Mouse (Mus musculus) WW6 (cell line): Measurements from ENCODE around the gene Gm884.

Experiments used
- DNase-seq: peaks from one replicate; pipeline ENCODE4 v3.0.0-alpha.2; 2013; ENCODE audit warnings: low read depth, low spot score

The Gm884 gene

DNA sequence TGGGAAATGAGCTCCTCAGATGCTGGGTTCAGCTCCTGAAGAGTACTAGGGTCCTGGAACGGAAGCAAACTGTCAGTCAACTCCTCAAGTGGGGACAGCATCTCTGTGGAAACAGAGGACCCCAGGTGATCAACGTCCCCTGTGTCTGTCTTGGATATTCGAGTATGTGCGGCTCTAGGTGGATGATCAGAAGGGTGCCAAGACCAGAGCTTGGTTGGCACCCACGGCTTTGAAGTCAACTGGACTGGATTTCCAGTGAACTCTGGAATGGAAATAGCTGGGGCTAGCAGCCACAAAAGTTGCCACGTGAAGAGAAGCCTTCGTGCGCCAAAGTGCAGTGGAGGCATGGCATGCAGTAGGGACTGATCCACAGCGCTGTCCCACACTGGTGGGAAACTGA lies at the start of gene Gm884:
Gene Gm884, minus strand, starts transcription at position 101 of the 400 bp plus-strand sequence.
- no peak for DNase-seq

DNA sequence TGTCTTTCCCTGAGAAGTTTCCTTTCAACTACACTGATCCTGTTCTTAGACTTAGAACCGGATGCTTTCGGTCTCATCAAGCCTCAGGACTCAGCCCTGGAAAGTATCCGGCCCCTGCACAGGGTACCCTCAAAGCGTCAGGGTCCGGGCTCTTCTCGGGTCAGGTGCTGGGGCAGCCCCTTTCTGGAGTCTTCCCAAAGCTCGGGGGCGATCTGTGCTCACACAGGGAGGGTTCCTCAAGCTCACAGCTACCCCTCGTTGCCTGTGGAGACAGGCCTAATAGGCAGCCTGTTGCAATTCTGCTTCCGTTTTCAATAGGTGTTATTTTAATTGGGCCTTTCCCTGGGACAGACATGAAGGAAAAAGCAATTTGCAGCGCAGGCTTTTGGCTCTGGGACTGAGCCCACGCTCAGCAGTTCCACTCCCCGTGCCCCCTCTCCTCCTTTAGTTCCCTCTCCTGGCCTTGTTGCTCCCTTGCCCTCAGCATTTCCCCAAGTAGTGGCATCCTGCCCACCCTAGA lies 46.0 kb upstream of the Gm884 start:
- DNase-seq, result no peak

DNA sequence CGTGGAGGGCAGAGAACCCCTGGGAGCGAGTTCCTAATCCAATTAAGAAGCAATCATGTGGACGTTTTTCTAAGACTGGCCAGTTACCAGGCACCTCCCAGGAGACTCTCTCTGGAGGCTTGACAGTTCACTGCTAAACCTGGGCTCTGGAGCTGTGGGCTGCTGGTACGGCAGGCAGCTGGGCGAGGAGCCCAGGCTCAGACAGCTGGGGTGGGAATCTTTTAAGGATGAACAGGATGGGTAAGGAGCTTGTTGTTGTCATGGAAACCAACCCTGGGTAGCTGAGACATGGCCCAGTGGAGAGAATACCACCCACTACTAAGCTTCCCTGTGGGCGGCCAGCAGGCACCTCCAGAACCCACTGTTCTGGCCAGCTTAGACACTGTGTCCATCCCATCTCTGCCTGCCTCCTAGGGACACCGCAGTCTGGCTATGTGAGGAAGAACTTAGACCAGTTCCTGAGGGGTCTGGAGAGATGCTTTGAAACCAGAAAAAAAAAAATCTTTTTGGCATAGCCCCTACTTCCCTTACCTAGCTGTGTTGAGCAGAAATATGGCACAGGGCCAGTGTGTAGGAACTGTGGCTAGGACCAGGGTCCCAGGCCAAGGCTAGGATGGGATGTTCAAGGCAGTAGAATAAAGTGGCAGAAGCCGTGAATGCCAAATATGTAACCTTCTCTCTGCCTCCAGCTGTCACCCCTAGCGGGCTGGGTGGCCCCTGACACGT lies 45.4 kb upstream of the Gm884 start:
- no peak for DNase-seq

DNA sequence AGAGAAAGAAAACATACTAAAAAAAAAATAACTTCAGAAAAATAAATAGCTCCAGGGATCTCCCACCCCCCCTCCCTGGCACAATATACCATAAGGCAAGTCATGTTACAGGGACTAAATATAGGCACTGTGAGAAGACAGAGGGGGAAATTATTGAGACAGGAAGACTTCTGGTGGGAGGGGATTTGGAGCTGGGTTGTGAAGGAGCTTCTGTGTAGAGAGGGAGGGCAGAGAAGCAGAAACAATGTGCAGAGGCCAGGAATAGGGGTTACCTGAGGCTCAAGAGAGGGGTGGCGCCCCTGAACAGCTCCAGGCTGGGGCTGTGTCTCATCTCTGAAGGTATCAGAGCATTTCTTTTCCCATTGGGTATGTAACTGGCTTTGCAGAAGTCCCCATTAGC lies 44.8 kb upstream of the Gm884 start:
- DNase-seq, result no peak

DNA sequence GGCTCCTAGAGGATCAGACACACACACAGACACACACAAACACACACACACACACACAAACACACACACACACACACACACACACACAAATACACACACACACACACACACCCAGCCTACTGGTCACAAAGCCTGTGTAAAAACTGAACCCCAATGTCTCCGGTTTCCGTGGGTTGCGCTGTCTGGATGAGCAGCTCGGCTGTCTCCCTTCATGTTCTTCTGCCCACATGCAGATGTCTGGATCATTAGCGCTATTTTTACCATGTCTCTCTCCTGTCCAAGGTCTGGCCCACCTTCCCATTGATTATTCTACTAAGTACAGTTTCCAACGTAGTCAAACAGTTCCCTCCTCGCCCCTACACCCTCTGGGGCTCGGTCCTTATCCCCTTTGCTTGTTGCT lies 42.2 kb upstream of the Gm884 start:
- DNase-seq, result no peak

DNA sequence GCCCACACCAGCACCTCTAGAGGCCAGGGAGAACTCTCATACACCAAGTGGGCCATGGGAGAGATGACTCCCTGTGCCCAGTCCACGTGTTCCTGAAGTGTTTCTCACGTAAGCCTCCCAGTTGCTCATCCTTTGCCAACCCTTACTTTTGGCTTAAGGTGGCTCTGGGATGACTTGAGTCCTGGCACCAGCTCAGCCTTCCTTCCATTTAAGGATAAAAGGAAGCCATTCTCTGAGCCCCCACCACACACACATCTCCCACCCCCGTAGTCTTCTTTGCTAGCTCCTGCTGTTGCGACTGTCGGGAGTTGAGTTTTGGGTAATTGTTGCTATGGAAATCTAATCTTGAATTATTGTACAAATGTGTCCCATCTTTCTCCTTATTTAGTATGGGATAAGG lies 41.6 kb upstream of the Gm884 start:
- no peak for DNase-seq

DNA sequence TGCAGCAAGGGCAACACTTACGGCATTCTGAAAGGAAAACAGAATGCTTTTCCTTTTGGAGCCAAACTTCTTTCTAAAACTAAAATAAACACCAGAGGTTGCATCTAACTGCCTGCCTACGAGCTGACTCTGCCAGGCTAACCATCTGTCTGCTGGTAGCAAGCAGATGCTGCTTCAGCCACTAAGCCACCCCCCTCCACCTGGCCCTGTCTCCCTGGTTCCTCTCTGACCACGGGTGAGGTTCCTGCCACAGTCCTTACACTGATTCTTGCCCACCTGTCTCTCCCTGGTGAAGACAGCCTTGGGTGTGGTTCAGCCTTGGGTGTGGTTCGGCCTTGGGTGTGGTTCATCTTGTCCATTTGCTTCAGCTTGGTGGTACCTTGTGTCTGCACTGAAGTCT lies 40.9 kb upstream of the Gm884 start:
- no peak for DNase-seq

DNA sequence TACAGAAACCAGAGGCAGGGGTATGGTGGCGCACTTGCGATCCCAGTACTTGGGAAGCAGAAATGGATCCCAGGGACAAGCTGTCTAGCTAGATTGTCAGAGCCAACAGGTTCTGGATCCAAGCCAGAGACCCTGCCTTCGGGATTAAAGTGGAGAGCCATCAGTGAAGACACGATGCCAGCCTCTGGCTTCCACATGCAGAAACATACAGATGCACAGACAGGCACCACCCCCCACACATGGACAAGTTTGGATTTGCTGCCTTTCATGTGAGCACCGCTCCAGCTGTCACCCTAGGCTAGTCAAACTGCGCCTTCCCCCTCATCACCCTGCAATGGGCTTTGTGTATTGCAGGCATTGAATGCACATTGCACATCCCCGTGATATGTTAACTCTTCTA lies 37.2 kb upstream of the Gm884 start:
- no peak for DNase-seq

DNA sequence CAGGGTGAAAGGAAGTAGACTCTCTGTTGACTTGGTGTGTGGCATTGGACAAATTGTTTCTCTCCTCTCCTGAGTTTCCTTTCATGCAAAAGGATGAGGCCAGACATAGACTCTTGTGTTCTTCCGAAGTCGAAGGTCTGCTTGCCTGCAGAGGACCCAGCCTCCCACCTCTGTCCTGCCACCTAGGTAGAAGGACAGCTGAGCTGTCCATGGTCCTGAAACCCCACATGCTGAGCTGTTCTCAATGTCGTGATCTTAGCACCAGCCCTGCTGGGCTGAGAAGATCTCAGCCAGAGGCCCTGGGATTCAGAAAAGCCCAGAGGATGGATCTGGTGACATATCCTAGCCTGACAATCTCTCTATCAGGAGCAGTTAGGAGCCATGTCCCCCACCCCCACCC lies 35.6 kb upstream of the Gm884 start:
- DNase-seq, result no peak

DNA sequence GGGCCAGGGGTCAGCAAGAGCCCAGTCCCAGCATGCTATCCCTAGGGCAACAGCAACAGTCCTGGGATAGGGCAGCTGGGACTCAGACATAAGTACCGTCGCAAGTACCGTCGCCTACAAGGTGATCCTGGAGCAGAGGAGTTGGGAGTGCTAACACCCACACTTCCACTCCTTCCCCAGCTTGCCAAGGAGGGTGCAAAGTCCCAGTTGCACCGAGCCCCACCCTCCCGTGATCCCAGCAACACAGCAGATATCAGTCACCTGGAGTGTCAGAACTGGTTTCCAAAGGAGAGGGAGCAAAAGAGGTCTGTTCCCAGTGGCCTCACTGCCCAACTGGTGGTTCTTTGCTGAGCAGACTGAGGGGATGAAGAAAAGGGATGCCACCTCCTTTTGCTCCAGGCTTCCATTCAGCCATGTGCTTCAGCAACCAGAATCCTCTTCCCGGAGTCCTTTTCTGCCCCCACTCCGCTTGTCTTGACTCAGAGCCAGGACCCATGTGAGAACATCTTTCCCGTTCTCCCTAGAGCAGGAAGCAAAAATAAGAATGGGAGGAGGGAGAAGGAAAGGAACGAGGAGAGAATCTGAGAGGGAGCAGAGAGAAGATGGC lies 32.5 kb upstream of the Gm884 start:
- DNase-seq, result no peak

DNA sequence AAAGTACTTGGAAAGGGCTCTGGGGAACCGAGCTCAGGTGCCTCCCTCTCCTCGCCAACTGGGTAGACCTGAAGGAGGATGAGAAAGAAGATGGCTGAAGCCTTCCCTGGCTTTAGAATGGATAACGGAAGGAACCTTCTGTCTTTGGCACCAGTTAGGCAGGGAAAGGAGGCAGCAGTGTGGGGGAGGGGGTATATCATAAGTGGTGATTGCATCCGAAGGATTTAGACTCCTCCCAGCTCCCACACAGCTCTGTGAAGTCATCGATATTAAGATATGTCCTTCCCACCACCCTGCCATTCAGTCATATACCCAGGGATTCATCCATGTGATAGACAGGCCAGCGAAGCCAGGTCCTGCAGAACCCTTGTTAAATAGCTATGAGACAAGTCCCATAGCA lies 30.5 kb upstream of the Gm884 start:
- DNase-seq, result no peak

DNA sequence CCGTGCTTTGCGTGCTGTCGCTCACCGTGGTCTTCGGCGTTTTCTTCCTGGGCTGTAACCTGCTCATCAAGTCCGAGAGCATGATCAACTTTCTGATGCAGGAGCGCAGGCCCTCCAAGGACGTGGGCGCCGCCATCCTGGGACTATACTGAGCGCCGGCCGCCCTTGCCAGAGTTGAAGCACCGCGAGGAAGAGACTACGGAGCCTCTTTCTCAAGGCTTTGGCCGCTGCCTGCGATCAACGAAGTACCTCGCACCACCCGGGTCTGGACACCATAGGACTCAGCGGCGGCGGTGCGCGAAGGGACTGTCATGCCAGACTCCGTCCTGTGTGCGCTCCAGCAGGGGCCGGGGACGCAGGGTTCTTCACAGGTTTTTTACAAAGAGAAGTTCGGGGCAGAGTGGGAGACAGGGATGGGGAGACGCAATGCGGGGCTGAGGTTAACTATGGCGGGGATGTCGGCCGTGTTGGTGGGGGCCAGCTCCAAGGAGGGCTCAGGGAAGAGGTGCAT lies 29.1 kb upstream of the Gm884 start:
- no peak for DNase-seq

DNA sequence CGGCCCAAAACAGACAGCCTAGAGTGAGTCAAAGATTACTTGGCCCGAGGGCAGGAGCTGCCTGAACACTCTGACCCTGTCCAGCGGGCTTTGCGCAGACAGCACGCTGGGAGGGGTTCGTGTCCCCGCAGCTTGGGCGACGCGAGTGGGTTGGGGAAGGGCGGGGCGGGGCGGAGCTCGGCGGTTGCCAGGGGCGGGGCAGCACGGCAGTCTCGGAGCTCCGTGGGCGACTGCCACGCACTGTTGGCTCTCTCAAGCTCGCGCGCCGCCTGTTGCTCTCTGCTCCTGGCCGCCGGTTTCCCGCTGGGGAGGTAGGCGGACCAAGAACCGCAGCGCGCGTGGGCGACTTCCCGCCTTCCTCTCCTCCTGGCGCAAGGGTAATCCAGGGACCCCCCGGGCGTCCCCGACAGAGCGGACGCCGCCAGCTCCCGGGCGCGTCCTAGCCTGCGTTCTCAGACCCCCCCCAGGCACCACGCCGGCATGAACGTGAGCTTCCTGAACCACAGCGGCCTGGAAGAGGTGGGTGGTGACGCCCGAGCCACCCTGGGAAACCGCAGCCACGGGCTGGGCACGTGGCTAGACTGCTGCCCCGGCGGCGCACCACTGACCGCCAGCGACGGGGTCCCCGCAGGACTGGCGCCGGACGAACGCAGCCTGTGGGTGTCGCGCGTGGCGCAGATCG lies 28.5 kb upstream of the Gm884 start, which contains the start of gene Rprml:
Gene Rprml, plus strand, starts transcription at position 270 of the 682 bp plus-strand sequence.
- no peak for DNase-seq

DNA sequence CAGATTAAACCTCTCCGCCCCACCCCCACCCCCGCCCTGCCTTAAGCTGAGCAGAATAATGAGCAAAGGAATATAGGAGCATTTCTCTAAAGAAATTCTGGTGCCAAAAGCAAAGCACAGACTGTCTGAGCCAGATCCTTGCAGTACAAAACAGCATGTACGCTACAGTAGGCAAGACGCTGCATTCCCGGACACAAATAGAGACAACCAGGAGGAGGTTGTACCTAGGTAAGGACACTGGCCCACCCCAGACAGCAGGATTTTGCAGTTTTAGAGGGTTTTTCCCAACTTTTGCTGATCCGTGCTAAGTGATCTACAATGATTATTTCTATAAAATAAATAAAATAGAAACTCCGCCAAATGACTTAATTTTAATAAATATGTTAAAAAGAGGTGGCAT lies 27.7 kb upstream of the Gm884 start:
- DNase-seq, result no peak

DNA sequence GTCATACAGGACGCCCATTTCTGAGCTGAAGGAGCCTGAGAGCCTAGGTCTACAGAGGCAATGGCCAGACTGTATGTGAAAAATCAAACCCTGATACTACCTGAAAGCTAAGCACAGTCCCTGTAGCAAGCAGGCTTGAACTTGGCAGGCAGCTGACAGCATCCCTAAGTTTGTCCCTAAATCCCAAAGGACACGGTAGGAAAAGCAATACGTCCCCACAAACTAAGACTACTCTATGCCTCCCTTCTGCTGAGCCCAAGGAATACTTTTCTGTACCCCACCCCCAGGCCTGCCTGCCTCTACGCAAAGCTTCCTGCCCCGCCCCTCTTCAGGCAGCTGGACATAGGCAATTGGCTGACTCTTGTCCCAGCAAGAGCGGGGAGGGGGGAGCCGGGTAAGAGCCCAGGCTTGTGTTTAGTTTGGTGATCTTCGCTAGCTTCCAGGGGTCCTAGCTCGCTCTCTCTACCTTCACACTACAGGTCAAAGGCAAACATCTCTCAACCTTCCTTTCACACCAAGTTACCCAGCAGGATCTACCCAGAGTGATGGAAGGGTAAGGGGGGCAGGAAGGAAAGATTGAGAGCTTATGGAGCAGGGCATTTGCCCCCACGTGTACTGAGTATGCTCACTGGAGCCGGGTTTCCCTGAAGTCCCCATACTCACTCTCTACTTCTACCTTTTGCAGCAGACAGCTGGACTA lies 27.1 kb upstream of the Gm884 start:
- no peak for DNase-seq

DNA sequence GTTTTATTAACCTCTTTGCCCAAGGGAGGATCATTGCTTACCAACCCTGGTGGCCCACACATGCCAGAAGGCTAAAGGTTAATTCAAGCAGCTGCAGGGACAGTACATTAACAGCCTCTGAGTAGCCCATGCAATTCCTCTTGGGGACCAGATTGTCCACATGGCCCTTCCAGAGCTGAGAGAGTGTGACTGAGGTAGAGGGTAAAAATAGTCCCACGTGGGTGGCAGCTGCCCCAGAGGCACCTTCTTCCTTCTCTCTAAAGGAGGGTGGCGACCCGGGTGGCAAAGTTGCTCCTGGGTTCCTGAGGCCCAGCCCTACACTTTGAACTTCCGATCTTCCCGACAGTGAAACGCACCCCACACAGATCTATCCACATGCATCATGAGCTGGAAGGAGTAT lies 25.4 kb upstream of the Gm884 start:
- DNase-seq, result no peak

DNA sequence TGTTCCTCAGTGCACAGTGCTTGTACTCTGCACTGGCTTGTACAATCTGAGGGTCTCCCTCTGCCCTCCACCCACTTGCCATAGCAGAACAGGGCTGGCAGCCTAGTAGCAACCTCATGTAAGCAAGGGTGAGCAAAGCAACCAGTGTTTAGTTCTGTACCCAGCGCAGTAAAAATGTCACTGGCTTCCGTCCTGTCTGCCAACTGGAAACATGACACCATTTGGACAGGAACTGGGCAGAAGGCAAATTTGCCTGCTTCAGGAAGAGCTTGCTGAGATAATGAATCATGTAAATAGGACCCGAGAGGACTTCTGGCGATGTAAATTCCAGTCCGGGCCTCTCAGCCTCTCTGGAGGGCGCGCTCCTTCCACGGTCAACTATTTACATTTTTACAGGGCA lies 24.8 kb upstream of the Gm884 start:
- no peak for DNase-seq

DNA sequence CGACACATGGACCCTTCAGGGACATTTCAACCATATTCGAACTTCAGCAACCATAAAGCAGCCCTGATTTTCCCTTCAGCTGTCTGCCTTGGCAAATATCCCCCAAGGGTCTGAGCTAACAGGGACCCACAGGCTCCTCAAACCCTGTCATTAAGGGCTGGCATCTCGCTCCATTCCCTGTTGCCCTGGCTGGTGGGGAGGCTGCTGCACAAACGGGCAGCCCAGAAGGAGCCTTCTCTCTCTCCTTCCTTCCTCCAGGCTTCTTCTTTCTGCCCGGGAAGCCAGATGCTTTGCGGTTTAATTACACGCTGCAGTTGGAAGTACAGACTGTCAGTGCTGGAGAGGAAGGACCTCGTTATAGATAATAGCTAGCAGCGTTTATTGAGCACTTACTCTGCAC lies 22.3 kb upstream of the Gm884 start:
- no peak for DNase-seq

DNA sequence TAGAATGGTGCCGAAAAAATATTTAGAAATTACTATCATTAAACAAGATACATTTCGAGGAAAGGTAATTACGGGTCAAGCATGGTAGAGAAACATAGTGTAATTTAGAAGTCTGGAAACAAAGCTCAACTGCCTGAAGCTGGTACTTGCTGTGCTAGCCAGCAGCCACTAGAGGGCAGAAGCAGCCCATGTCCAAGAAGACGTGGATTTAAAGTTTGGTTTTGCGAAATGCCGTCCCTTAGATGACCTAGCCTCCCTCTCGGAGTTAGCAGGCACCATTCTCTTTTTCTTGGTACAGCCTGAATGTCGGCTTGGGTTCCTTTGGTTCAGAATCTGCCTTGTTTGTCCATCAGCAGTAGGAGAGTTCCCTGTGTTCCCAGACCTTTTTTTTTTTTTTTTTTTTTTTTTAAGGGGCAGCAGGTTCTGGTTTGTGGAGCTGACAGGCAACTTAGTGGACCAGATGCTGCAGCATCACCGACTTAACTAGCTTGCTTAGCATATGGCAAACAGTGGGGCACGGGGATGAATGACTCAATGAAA lies 18.5 kb upstream of the Gm884 start:
- peak; percentile 48 for DNase-seq

DNA sequence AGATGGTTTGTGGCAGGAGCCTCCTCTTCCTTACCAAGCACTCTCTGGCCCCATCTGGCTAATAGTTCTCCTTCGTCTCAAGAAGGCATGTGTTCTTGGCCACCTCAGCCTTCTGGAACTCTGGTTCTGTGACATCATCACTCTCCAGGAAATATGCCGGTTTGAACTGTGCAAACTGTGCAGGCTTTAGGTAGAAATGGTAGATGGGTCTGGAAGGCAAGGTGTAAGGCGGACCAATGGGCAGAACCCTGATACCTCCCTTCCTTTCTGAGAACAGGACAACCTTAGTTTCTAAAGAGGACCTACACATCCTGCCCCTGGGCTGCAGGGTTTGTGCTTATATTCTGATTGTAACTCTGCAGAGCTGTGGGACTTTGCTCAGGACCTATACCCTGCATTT lies 17.9 kb upstream of the Gm884 start, which contains the start of gene Lyzl6:
Gene Lyzl6, minus strand, starts transcription at position 101 of the 400 bp plus-strand sequence.
- no peak for DNase-seq

DNA sequence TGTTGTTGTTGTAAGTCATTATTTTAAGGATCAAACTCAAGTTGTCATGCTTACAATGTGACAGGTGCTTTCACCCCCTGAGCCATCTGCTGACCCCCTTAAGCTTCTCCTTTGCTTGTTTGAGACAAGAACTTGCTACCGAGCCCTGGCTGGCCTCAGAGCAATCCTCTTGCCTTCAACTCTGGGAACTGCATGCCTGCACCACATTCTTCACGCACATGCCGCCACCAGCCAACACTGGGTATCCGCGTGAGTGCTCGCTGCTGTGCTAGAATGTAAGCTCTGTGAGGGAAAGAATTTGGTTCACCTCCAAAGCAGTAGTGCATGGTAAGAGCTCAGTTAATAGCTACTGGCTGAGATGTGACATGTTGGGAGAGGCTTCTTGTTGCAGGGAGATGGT lies 15.3 kb upstream of the Gm884 start:
- DNase-seq, result no peak

DNA sequence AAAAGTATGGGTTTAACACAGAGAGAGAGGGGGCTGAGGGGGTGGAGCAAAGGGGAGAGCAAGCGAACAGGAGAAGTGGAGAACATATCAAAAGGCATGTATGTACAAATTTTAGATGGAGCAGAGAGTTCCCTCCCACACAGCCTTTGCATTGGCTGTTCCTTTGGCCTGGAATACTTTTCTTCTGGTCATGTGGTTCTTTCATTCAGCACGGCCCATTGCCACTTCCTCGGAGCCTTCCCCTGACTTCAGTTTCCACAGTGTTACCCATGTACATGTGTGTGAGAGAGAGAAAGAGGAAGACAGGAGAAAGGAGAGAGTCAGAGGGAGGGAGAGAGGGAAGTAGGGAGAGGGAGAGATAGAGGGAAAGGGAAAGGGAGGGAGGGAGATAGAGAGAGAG lies 14.5 kb upstream of the Gm884 start:
- DNase-seq, result no peak
